Mouse (Mus musculus): ENCODE results near the gene Car4. TPM values are rescaled to one million over a fixed set of nuclear protein-coding genes. Genes with fewer than 3 reads are reported as not detected.
A peak's percentile ranks its signal among the peaks of the same experiment; 100 is the strongest.

The Car4 gene
- total and polyA plus RNA-seq, 2 experiments from 2014 or later, result 7.4 to 30.8 TPM

DNA sequence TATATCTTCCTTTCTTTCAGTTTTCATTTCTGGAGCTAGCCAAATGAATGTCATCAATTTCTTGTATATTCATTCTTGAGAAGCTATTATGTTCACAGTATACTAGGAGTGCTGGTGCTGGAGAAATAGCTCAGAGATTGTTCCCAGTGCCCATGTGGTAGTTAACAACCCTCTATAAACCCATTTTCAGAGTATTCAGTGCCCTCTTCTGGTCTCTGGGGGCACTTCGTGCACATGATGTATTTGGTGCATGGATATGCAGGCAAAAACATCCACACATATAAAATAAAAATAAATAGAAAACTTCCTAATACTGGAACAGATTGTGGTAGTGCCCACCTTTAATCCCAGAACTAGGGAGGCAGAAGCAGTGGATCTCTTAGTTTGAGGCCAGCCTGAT lies 35.4 kb downstream of the Car4 start:
- Histone ChIP-seq H3K36me3 (replicated peaks; ENCODE audit: control insufficient read depth, insufficient read depth, low read length) (peaks cover 46% of the 10 kb centered on the region), H3K4me3 (ENCODE audit: low read depth, low read length) (no peak overlapping the region), H3K4me2 (ENCODE audit: low read depth, low read length) (no peak overlapping the region), H3K27me3 (ENCODE audit: control insufficient read depth, insufficient read depth, low read length) (no peaks in the 10 kb centered on the region), H3K4me1 (ENCODE audit: control insufficient read depth, insufficient read depth) (no peaks in the 10 kb centered on the region), H3K9me3 (replicated peaks; ENCODE audit: control insufficient read depth, low read length) (no peaks in the 10 kb centered on the region), H3K9ac (replicated peaks; ENCODE audit: low read depth, low read length) (no peak overlapping the region), H3K27ac (ENCODE audit: low read depth) (no peak overlapping the region)
- TF ChIP-seq EP300 (IDR thresholded peaks at IDR 0.05; ENCODE audit: low read depth) (no peak), CTCF (IDR thresholded peaks at IDR 0.05; ENCODE audit: low read depth) (no peak)
- DNase-seq (ENCODE audit: low spot score) (no peak), ATAC-seq (ENCODE audit: insufficient read depth, low read depth) (no peak)
- WGBS, result 95% methylated on average over 1 of the region's 1 CpGs

- Histone ChIP-seq H3K27me3 (ENCODE audit: control insufficient read depth, insufficient read depth, low read length) (no peaks in the 10 kb centered on the region), H3K4me2 (ENCODE audit: low read depth, low read length) (no peak overlapping the region), H3K36me3 (replicated peaks; ENCODE audit: control insufficient read depth, insufficient read depth, low read length) (peaks cover 37% of the 10 kb centered on the region), H3K4me3 (ENCODE audit: low read depth, low read length) (no peak overlapping the region), H3K9ac (replicated peaks; ENCODE audit: low read depth, low read length) (no peak overlapping the region), H3K9me3 (replicated peaks; ENCODE audit: control insufficient read depth, low read length) (no peaks in the 10 kb centered on the region), H3K27ac (ENCODE audit: low read depth) (no peak overlapping the region), H3K4me1 (ENCODE audit: control insufficient read depth, insufficient read depth) (no peaks in the 10 kb centered on the region)
- no peak for ATAC-seq (ENCODE audit: insufficient read depth, low read depth)
- DNase-seq (ENCODE audit: low spot score), result no peak
- 97% methylated on average over 1 of the region's 1 CpGs for WGBS
- TF ChIP-seq CTCF (IDR thresholded peaks at IDR 0.05; ENCODE audit: low read depth), result no peak
- no peak for TF ChIP-seq EP300 (IDR thresholded peaks at IDR 0.05; ENCODE audit: low read depth)
Observed at GRCm38 (mm10) chr11:84995241-84995640, 37.7 kb downstream of the Car4 start.

DNA sequence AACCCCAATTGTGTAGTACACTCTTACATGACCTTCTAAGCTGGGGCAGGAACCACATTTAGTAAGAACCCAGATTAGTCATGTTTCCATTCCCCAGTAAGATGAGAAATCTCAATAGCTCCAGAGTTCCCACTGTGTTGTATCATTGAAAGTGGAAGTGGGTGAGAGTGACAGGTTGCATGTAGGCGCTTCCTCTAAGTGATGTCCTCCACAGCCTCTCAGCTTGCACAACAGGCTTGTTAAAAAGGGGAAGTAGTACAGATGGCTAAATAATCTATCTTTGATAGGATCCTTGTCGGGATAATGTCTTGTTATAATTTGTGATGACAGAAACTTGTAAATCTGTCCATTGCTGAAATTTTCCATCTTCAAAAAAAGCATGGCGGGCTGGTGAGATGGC lies 46.0 kb downstream of the Car4 start:
- DNase-seq (ENCODE audit: low spot score) (no peak), ATAC-seq (ENCODE audit: insufficient read depth, low read depth) (no peak)
- Histone ChIP-seq H3K9ac (replicated peaks; ENCODE audit: low read depth, low read length) (no peak overlapping the region), H3K4me3 (ENCODE audit: low read depth, low read length) (no peak overlapping the region), H3K9me3 (replicated peaks; ENCODE audit: control insufficient read depth, low read length) (no peaks in the 10 kb centered on the region), H3K4me2 (ENCODE audit: low read depth, low read length) (no peak overlapping the region), H3K27me3 (ENCODE audit: control insufficient read depth, insufficient read depth, low read length) (no peaks in the 10 kb centered on the region), H3K27ac (ENCODE audit: low read depth) (no peak overlapping the region), H3K36me3 (replicated peaks; ENCODE audit: control insufficient read depth, insufficient read depth, low read length) (peaks cover 34% of the 10 kb centered on the region), H3K4me1 (ENCODE audit: control insufficient read depth, insufficient read depth) (no peaks in the 10 kb centered on the region)
- TF ChIP-seq CTCF (IDR thresholded peaks at IDR 0.05; ENCODE audit: low read depth) (no peak), EP300 (IDR thresholded peaks at IDR 0.05; ENCODE audit: low read depth) (no peak)
- 87% methylated on average over 3 of the region's 3 CpGs for WGBS

GRCm38 (mm10) chr11:85013121-85013520 lies 55.5 kb downstream of the Car4 start:
- Histone ChIP-seq H3K4me2 (ENCODE audit: low read depth, low read length) (no peak overlapping the region), H3K27ac (ENCODE audit: low read depth) (no peak overlapping the region), H3K9me3 (replicated peaks; ENCODE audit: control insufficient read depth, low read length) (no peaks in the 10 kb centered on the region), H3K4me1 (ENCODE audit: control insufficient read depth, insufficient read depth) (no peaks in the 10 kb centered on the region), H3K36me3 (replicated peaks; ENCODE audit: control insufficient read depth, insufficient read depth, low read length) (peaks cover 39% of the 10 kb centered on the region), H3K4me3 (ENCODE audit: low read depth, low read length) (no peak overlapping the region), H3K9ac (replicated peaks; ENCODE audit: low read depth, low read length) (no peak overlapping the region), H3K27me3 (ENCODE audit: control insufficient read depth, insufficient read depth, low read length) (no peaks in the 10 kb centered on the region)
- TF ChIP-seq CTCF (IDR thresholded peaks at IDR 0.05; ENCODE audit: low read depth), result peak; percentile 1; the same call in 1 of the 2 replicates
- no peak for TF ChIP-seq EP300 (IDR thresholded peaks at IDR 0.05; ENCODE audit: low read depth)
- no peak for ATAC-seq (ENCODE audit: insufficient read depth, low read depth)
- no peak for DNase-seq (ENCODE audit: low spot score)

Other genes with a start within 250 kb of the Car4 start
- 13.9 and 33.7 TPM in 2 replicates for gene Mrm1, start 138.3 kb upstream of the Car4 start, total RNA-seq (2014; rRNA removed; ENCODE audit: low replicate concordance)
- gene Mrm1, start 138.3 kb upstream of the Car4 start, polyA plus RNA-seq (2015; fragmentation: Nextera tagmentation; extraction: Ambion mirVana), result 21.5 and 21.9 TPM in 2 replicates
- 148 and 166 TPM in 2 replicates for gene Dhrs11, start 128.8 kb upstream of the Car4 start, total RNA-seq (2014; rRNA removed; ENCODE audit: low replicate concordance)
- 110 TPM in 2 replicates for gene Dhrs11, start 128.8 kb upstream of the Car4 start, polyA plus RNA-seq (2015; fragmentation: Nextera tagmentation; extraction: Ambion mirVana)
- 31.2 and 35.0 TPM in 2 replicates for gene Ggnbp2, start 87.0 kb upstream of the Car4 start, total RNA-seq (2014; rRNA removed; ENCODE audit: low replicate concordance)
- gene Ggnbp2, start 87.0 kb upstream of the Car4 start, polyA plus RNA-seq (2015; fragmentation: Nextera tagmentation; extraction: Ambion mirVana), result 37.2 and 39.4 TPM in 2 replicates
- 2.1 and 12.6 TPM in 2 replicates for gene Myo19, start 77.6 kb upstream of the Car4 start, total RNA-seq (2014; rRNA removed; ENCODE audit: low replicate concordance)
- gene Myo19, start 77.6 kb upstream of the Car4 start, polyA plus RNA-seq (2015; fragmentation: Nextera tagmentation; extraction: Ambion mirVana), result 2.6 and 3.0 TPM in 2 replicates
- 0.77 and 2.5 TPM in 2 replicates for gene Pigw, start 77.5 kb upstream of the Car4 start, total RNA-seq (2014; rRNA removed; ENCODE audit: low replicate concordance)
- gene Pigw, start 77.5 kb upstream of the Car4 start, polyA plus RNA-seq (2015; fragmentation: Nextera tagmentation; extraction: Ambion mirVana), result 1.6 and 2.1 TPM in 2 replicates
- 21.1 and 31.0 TPM in 2 replicates for gene Znhit3, start 41.4 kb upstream of the Car4 start, total RNA-seq (2014; rRNA removed; ENCODE audit: low replicate concordance)
- 27.5 and 29.6 TPM in 2 replicates for gene Znhit3, start 41.4 kb upstream of the Car4 start, polyA plus RNA-seq (2015; fragmentation: Nextera tagmentation; extraction: Ambion mirVana)
- 9.9 and 20.7 TPM in 2 replicates for gene Usp32, start 182.4 kb downstream of the Car4 start, total RNA-seq (2014; rRNA removed; ENCODE audit: low replicate concordance)
- gene Usp32, start 182.4 kb downstream of the Car4 start, polyA plus RNA-seq (2015; fragmentation: Nextera tagmentation; extraction: Ambion mirVana), result 2.0 and 2.3 TPM in 2 replicates
- not detected in 2 replicates for gene 1700125H20Rik, start 212.6 kb downstream of the Car4 start, total RNA-seq (2014; rRNA removed; ENCODE audit: low replicate concordance)
- gene 1700125H20Rik, start 212.6 kb downstream of the Car4 start, polyA plus RNA-seq (2015; fragmentation: Nextera tagmentation; extraction: Ambion mirVana), result 0.23 and 0.36 TPM in 2 replicates